Mouse (Mus musculus) limb, embryonic 12.5 days (tissue): ENCODE results near the gene Hoxd8. TPM values are rescaled to one million over a fixed set of nuclear protein-coding genes. Genes with fewer than 3 reads are reported as not detected.

Source experiments
- ATAC-seq: fragments of 200-750 bp; cut with Nextera tagmentation; 2 replicates; pipeline ENCODE4 v1.8.0; 2017; ENCODE audit warnings: low read depth, moderate TSS enrichment; ENCODE audit not compliant: insufficient number of reproducible peaks, insufficient read depth, low FRiP score, low TSS enrichment
- H3K27ac ChIP-seq: fragments of 300-500 bp; sonication (generic); 2 replicates; pipeline ENCODE4 v1.5.1; 2016; ENCODE audit warnings: mild to moderate bottlenecking, moderate library complexity
- H3K27me3 ChIP-seq: fragments of 300-500 bp; sonication (generic); 2 replicates; pipeline ENCODE4 v1.6.1; 2016; ENCODE audit warnings: mild to moderate bottlenecking, moderate library complexity
- H3K36me3 ChIP-seq: fragments of 300-500 bp; sonication (generic); 2 replicates; pipeline ENCODE4 v1.6.1; 2016; ENCODE audit warnings: mild to moderate bottlenecking, moderate library complexity
- H3K4me1 ChIP-seq: fragments of 300-500 bp; sonication (generic); replicated peaks from 2 replicates; pipeline ENCODE4 v1.6.1; 2016
- H3K4me2 ChIP-seq: fragments of 300-500 bp; sonication (generic); 2 replicates; pipeline ENCODE4 v1.6.1; 2016; ENCODE audit warnings: mild to moderate bottlenecking, moderate library complexity
- H3K4me3 ChIP-seq: fragments of 300-500 bp; sonication (generic); replicated peaks from 2 replicates; pipeline ENCODE4 v1.5.1; 2016; ENCODE audit warnings: mild to moderate bottlenecking
- H3K9ac ChIP-seq: fragments of 300-500 bp; sonication (generic); replicated peaks from 2 replicates; pipeline ENCODE4 v1.6.1; 2016; ENCODE audit warnings: mild to moderate bottlenecking, moderate library complexity
- H3K9me3 ChIP-seq: fragments of 300-500 bp; sonication (generic); 2 replicates; pipeline ENCODE4 v1.6.1; 2016; ENCODE audit warnings: mild to moderate bottlenecking, moderate library complexity
- WGBS: fragments of 180-500 bp; shearing (Covaris S2); methylation state at CpG from one replicate; pipeline ENCODE4 v1.1.7; 2016; 5-methylcytosine and 5-hydroxymethylcytosine counted together
- polyA plus RNA-seq: library from polyadenylated mRNA; unstranded; fragments of >200 nt; fragmentation: Nextera tagmentation; extraction: Ambion mirVana; gene quantifications from 2 replicates; pipeline ENCODE4 v1.2.1, GENCODE M21; 2016

Gene Hoxd8
- polyA plus RNA-seq, 1 experiment from 2014 or later: 7.5 TPM

GRCm38 (mm10) chr2:74679596-74679971 is 24.8 kb upstream of the Hoxd8 start:
- Histone ChIP-seq H3K4me2 (peak overlapping the region; percentile 74), H3K4me1 (peaks cover 48% of the 10 kb centered on the region), H3K36me3 (peaks cover 3% of the 10 kb centered on the region; the same call in 1 of the 2 replicates), H3K27me3 (peaks cover 68% of the 10 kb centered on the region), H3K27ac (peak overlapping the region; percentile 98), H3K4me3 (peak overlapping the region; percentile 90), H3K9me3 (no peaks in the 10 kb centered on the region), H3K9ac (peak overlapping the region; percentile 99)
- no peak for ATAC-seq
- WGBS: under 1% methylated on average over 26 of the region's 26 CpGs

GRCm38 (mm10) chr2:74679980-74680379 is 24.4 kb upstream of the Hoxd8 start:
- H3K27me3 ChIP-seq: peaks cover 64% of the 10 kb centered on the region
- H3K9ac ChIP-seq: peak overlapping the region; percentile 99
- H3K36me3 ChIP-seq: peaks cover 3% of the 10 kb centered on the region; the same call in 1 of the 2 replicates
- 1% methylated on average over 23 of the region's 23 CpGs for WGBS
- peaks cover 48% of the 10 kb centered on the region for H3K4me1 ChIP-seq
- peak overlapping the region; percentile 98 for H3K27ac ChIP-seq
- no peaks in the 10 kb centered on the region for H3K9me3 ChIP-seq
- H3K4me3 ChIP-seq: peak overlapping the region; percentile 90
- peak overlapping the region; percentile 74 for H3K4me2 ChIP-seq
- no peak for ATAC-seq

- no peak for ATAC-seq
- peaks cover 40% of the 10 kb centered on the region for H3K4me1 ChIP-seq
- H3K9ac ChIP-seq: peak overlapping the region; percentile 99
- WGBS: 2% methylated on average over 21 of the region's 21 CpGs
- peak overlapping the region; percentile 90 for H3K4me3 ChIP-seq
- peak overlapping the region; percentile 98 for H3K27ac ChIP-seq
- H3K27me3 ChIP-seq: peaks cover 59% of the 10 kb centered on the region
- H3K9me3 ChIP-seq: no peaks in the 10 kb centered on the region
- H3K4me2 ChIP-seq: peak overlapping the region; percentile 74
- H3K36me3 ChIP-seq: peaks cover 3% of the 10 kb centered on the region; the same call in 1 of the 2 replicates
These were observed 23.6 kb upstream of the Hoxd8 start for GRCm38 (mm10) chr2:74680561-74681398.

GRCm38 (mm10) chr2:74681594-74682531 is 22.6 kb upstream of the Hoxd8 start:
- Histone ChIP-seq H3K9me3 (no peaks in the 10 kb centered on the region), H3K4me1 (peaks cover 33% of the 10 kb centered on the region; the same call in 1 of the 2 replicates), H3K4me3 (peak overlapping the region; percentile 90), H3K9ac (peak overlapping the region; percentile 99), H3K27ac (peak overlapping the region; percentile 98), H3K36me3 (peaks cover 3% of the 10 kb centered on the region; the same call in 1 of the 2 replicates), H3K4me2 (peak overlapping the region; percentile 74), H3K27me3 (peaks cover 48% of the 10 kb centered on the region)
- under 1% methylated on average over 74 of the region's 78 CpGs for WGBS
- ATAC-seq: peak; percentile 56

GRCm38 (mm10) chr2:74682796-74683195 is 21.6 kb upstream of the Hoxd8 start:
- 0 out of 2 replicates have a peak, but pooled peaks have one; percentile 4 for ATAC-seq
- Histone ChIP-seq H3K27me3 (peaks cover 49% of the 10 kb centered on the region), H3K27ac (peak overlapping the region; percentile 98), H3K9me3 (no peaks in the 10 kb centered on the region), H3K9ac (peak overlapping the region; percentile 99), H3K36me3 (peaks cover 10% of the 10 kb centered on the region; the same call in 1 of the 2 replicates), H3K4me1 (peaks cover 37% of the 10 kb centered on the region; the same call in 1 of the 2 replicates), H3K4me3 (peak overlapping the region; percentile 90), H3K4me2 (peak overlapping the region; percentile 74)
- under 1% methylated on average over 50 of the region's 51 CpGs for WGBS

GRCm38 (mm10) chr2:74683471-74683951 is 20.9 kb upstream of the Hoxd8 start:
- peaks cover 52% of the 10 kb centered on the region for H3K27me3 ChIP-seq
- H3K36me3 ChIP-seq: peaks cover 13% of the 10 kb centered on the region; the same call in 1 of the 2 replicates
- peaks cover 37% of the 10 kb centered on the region; the same call in 1 of the 2 replicates for H3K4me1 ChIP-seq
- peak overlapping the region; percentile 74 for H3K4me2 ChIP-seq
- H3K4me3 ChIP-seq: peak overlapping the region; percentile 90
- no peak for ATAC-seq
- H3K27ac ChIP-seq: peak overlapping the region; percentile 98
- under 1% methylated on average over 18 of the region's 18 CpGs for WGBS
- H3K9ac ChIP-seq: peak overlapping the region; percentile 99
- H3K9me3 ChIP-seq: no peaks in the 10 kb centered on the region

GRCm38 (mm10) chr2:74684106-74684505 is 20.3 kb upstream of the Hoxd8 start:
- peak overlapping the region; percentile 74 for H3K4me2 ChIP-seq
- peak overlapping the region; percentile 98 for H3K27ac ChIP-seq
- H3K4me3 ChIP-seq: peak overlapping the region; percentile 90
- peaks cover 55% of the 10 kb centered on the region for H3K27me3 ChIP-seq
- no peak for ATAC-seq
- H3K4me1 ChIP-seq: peaks cover 33% of the 10 kb centered on the region; the same call in 1 of the 2 replicates
- no peaks in the 10 kb centered on the region for H3K9me3 ChIP-seq
- H3K36me3 ChIP-seq: peaks cover 13% of the 10 kb centered on the region; the same call in 1 of the 2 replicates
- H3K9ac ChIP-seq: peak overlapping the region; percentile 99
- WGBS: under 1% methylated on average over 12 of the region's 12 CpGs

- Histone ChIP-seq H3K9me3 (no peaks in the 10 kb centered on the region), H3K27ac (peak overlapping the region; percentile 98; the same call in 1 of the 2 replicates), H3K9ac (peak overlapping the region; percentile 99), H3K4me2 (peak overlapping the region; percentile 74), H3K4me3 (peak overlapping the region; percentile 90), H3K27me3 (peaks cover 55% of the 10 kb centered on the region), H3K36me3 (peaks cover 13% of the 10 kb centered on the region; the same call in 1 of the 2 replicates), H3K4me1 (peaks cover 35% of the 10 kb centered on the region; the same call in 1 of the 2 replicates)
- ATAC-seq: no peak
- 7% methylated on average over 4 of the region's 4 CpGs for WGBS
These were observed 19.3 kb upstream of the Hoxd8 start for GRCm38 (mm10) chr2:74685059-74685603.

- WGBS: 3% methylated on average over 17 of the region's 17 CpGs
- Histone ChIP-seq H3K9ac (peak overlapping the region; percentile 96), H3K36me3 (peaks cover 13% of the 10 kb centered on the region; the same call in 1 of the 2 replicates), H3K27me3 (peaks cover 48% of the 10 kb centered on the region), H3K27ac (peak overlapping the region; percentile 92), H3K9me3 (no peaks in the 10 kb centered on the region), H3K4me3 (peak overlapping the region; percentile 58), H3K4me2 (peak overlapping the region; percentile 92), H3K4me1 (peaks cover 41% of the 10 kb centered on the region)
- no peak for ATAC-seq
These were observed 18.0 kb upstream of the Hoxd8 start for GRCm38 (mm10) chr2:74686301-74686987.
